Mouse (Mus musculus): Measurements from ENCODE around the gene Borcs8. TPM values are rescaled to one million over a fixed set of nuclear protein-coding genes. Genes with fewer than 3 reads are reported as not detected.

Gene Borcs8
- polyA plus RNA-seq, 1 experiment from 2014 or later: 49.1 TPM

DNA sequence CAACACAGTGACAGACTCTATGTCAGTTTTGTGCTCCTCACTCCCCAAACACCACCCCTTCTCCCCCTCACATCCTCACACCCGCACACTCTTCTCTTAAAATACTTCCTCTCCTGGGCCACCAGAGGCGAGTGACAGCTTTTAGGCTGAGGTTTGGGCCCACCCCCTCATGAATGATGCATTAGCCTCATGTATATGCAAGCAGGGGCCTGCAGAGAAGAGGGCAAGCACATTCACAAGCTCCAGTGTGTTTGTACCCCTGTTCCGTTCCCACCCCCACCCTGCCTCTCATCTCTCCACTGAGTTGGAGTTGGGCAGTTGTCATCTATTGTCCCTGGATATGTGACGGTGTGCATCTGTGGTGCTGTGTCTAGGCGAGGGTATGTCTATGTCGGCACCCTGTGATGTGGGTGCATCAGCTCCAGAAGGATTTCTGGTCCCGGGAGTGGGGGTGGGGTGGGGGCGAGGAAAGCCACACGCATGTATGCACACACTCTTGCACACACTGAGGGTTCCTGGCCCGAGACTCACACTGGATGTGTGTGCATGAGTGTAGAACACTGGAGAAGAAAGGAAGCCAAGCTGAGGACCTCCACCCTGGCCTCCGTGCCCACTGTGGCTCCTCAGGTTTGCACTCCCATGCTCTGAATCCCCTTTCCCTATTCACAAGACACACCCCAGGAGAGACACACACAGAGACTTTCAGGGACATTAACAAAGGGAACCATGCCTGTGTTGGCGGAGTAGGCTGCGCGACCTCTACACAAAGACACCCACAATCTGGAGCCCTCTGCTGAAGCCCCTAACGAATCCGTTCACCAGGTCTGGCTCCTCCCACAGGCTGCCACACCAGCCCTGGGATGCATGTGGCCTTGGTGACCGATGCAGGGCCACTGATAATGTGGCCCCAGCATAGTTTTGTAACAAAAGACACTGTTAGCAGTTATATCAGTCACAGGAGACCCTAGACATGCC, 20.3 kb upstream of the Borcs8 start:
- Histone ChIP-seq H3K4me2 (replicated peaks) (peak overlapping the region; percentile 64), H3K9me3 (no peaks in the 10 kb centered on the region), H3K27ac (peak overlapping the region; percentile 91), H3K4me1 (peaks cover 27% of the 10 kb centered on the region), H3K9ac (peak overlapping the region; percentile 81), H3K27me3 (replicated peaks) (peaks cover 39% of the 10 kb centered on the region), H3K4me3 (peak overlapping the region; percentile 66), H3K36me3 (peaks cover 29% of the 10 kb centered on the region)
- 4% methylated on average over 17 of the region's 17 CpGs for WGBS
- peak; percentile 89 for ATAC-seq (ENCODE audit: low FRiP score, low read depth)

DNA sequence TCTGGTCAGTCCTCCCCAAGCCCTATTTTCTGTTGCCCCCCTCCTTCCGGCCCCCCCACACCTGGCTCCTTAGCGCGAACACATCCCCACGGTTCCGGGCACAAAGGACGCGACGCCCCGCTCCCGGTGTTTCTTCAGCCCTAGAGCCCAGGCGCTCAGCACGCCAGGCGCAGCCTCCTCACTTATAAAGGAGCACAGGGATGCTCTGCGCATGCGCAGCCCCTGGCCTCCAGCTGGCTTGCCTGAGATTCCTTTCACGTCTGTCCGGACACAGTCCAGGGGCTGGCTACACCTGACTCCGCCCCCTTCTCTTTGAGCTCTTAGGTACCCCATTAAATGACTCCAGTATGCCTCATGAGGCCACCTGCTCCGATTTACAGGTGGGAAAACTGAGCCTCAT, 18.6 kb upstream of the Borcs8 start, which contains the start of gene Ncan:
Gene Ncan, minus strand, starts transcription at position 207 of the 400 bp plus-strand sequence.
- Histone ChIP-seq H3K9ac (peak within 1 kb of the TSS; percentile 81), H3K4me1 (peaks cover 27% of the 10 kb centered on the region), H3K27me3 (replicated peaks) (peaks cover 24% of the 10 kb centered on the region), H3K27ac (peak within 1 kb of the TSS; percentile 91), H3K4me3 (peak within 1 kb of the TSS; percentile 66), H3K36me3 (peaks cover 12% of the 10 kb centered on the region; the same call in 1 of the 2 replicates), H3K4me2 (replicated peaks) (peak within 1 kb of the TSS; percentile 64), H3K9me3 (no peaks in the 10 kb centered on the region)
- ATAC-seq (ENCODE audit: low FRiP score, low read depth): peak; percentile 48
- WGBS: 1% methylated on average over 19 of the region's 19 CpGs

DNA sequence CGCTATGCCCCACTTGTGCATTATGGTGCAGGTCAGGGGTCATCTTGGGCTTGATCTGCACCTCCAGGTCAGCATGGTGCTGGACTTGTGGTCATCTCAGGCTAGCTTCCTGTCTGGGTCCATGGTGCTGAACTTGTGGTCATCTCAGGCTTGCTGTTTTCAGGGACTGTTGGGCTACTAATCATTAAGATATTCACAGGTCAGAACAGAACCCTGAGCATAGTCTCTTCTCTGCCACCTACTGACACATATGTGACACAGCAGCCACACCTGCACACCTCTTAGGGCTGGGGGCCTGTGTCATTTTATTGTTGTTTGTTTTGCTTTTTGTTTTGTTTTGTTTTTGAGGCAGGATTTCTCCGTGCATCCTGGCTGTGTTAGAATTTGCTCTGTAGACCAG, 16.4 kb upstream of the Borcs8 start:
- Histone ChIP-seq H3K4me1 (peaks cover 12% of the 10 kb centered on the region), H3K27me3 (replicated peaks) (0 out of 2 replicates have a peak, but pooled peaks cover 6% of the 10 kb centered on the region), H3K9me3 (no peaks in the 10 kb centered on the region), H3K36me3 (no peaks in the 10 kb centered on the region), H3K4me2 (replicated peaks) (no peak overlapping the region), H3K27ac (no peak overlapping the region), H3K4me3 (no peak overlapping the region), H3K9ac (no peak overlapping the region)
- 52% methylated on average over 2 of the region's 2 CpGs for WGBS
- ATAC-seq (ENCODE audit: low FRiP score, low read depth): no peak

DNA sequence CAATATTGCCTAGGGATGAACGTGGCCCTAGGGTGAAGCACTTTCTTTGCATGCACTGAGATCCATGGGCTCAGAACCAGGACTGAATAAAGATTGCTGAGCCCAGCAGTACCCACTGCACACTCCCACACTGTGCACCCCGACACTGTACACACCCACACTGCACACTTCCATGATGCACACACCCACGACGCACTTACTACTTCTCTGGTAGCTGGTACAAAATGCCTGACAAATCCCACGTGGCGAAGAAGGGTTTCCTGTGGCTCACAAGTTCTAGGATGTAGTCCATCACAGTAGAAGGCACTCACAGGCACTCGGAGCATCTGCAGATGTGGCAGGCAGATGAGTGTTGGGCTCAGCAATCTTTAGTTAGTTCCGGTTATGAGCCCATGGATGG, 14.3 kb upstream of the Borcs8 start:
- Histone ChIP-seq H3K9me3 (no peaks in the 10 kb centered on the region), H3K4me3 (no peak overlapping the region), H3K4me2 (replicated peaks) (no peak overlapping the region), H3K27ac (no peak overlapping the region), H3K27me3 (replicated peaks) (0 out of 2 replicates have a peak, but pooled peaks cover 6% of the 10 kb centered on the region), H3K9ac (no peak overlapping the region), H3K4me1 (peaks cover 4% of the 10 kb centered on the region; the same call in 1 of the 2 replicates), H3K36me3 (no peaks in the 10 kb centered on the region)
- no peak for ATAC-seq (ENCODE audit: low FRiP score, low read depth)
- WGBS: 67% methylated on average over 8 of the region's 8 CpGs

DNA sequence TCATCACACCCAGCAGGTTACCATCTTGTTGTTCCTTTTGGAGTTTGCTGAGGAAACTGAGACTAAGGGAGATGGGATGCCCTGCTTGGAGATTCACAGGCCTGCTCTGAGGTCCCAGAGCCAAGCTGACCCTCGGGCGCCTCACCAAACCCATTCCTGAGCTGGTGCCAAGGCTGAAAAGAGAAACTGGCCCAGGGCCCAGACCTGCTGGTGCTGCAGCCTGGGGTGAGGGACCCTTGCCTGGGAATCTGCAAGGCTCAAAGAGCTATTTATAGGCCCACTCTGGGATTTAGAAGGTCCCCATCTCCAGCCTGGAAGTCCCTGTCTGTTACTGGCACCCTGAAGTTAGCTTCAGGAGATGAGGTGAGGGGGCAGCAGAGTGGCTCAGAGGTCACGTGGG, 10.9 kb upstream of the Borcs8 start:
- no peak overlapping the region for H3K4me3 ChIP-seq
- H3K36me3 ChIP-seq: peaks cover 10% of the 10 kb centered on the region
- no peak for ATAC-seq (ENCODE audit: low FRiP score, low read depth)
- H3K27me3 ChIP-seq (replicated peaks): 0 out of 2 replicates have a peak, but pooled peaks cover 6% of the 10 kb centered on the region
- no peak overlapping the region for H3K4me2 ChIP-seq (replicated peaks)
- no peaks in the 10 kb centered on the region for H3K9me3 ChIP-seq
- peaks cover 12% of the 10 kb centered on the region for H3K4me1 ChIP-seq
- no peak overlapping the region for H3K27ac ChIP-seq
- H3K9ac ChIP-seq: no peak overlapping the region
- 86% methylated on average over 3 of the region's 3 CpGs for WGBS

GRCm38 (mm10) chr8:70129309-70129952, 9.9 kb upstream of the Borcs8 start:
- H3K27ac ChIP-seq: no peak overlapping the region
- peaks cover 20% of the 10 kb centered on the region for H3K36me3 ChIP-seq
- H3K9ac ChIP-seq: no peak overlapping the region
- WGBS: 69% methylated on average over 9 of the region's 9 CpGs
- no peak overlapping the region for H3K4me3 ChIP-seq
- H3K9me3 ChIP-seq: no peaks in the 10 kb centered on the region
- H3K4me2 ChIP-seq (replicated peaks): no peak overlapping the region
- H3K4me1 ChIP-seq: peaks cover 12% of the 10 kb centered on the region
- H3K27me3 ChIP-seq (replicated peaks): no peaks in the 10 kb centered on the region
- no peak for ATAC-seq (ENCODE audit: low FRiP score, low read depth)

- ATAC-seq (ENCODE audit: low FRiP score, low read depth): no peak
- WGBS: 84% methylated on average over 3 of the region's 3 CpGs
- peaks cover 12% of the 10 kb centered on the region for H3K4me1 ChIP-seq
- H3K4me2 ChIP-seq (replicated peaks): no peak overlapping the region
- no peak overlapping the region for H3K27ac ChIP-seq
- no peaks in the 10 kb centered on the region for H3K27me3 ChIP-seq (replicated peaks)
- H3K36me3 ChIP-seq: peaks cover 26% of the 10 kb centered on the region
- H3K4me3 ChIP-seq: no peak overlapping the region
- no peak overlapping the region for H3K9ac ChIP-seq
- no peaks in the 10 kb centered on the region for H3K9me3 ChIP-seq
Measured at GRCm38 (mm10) chr8:70130066-70130465, 9.2 kb upstream of the Borcs8 start.

DNA sequence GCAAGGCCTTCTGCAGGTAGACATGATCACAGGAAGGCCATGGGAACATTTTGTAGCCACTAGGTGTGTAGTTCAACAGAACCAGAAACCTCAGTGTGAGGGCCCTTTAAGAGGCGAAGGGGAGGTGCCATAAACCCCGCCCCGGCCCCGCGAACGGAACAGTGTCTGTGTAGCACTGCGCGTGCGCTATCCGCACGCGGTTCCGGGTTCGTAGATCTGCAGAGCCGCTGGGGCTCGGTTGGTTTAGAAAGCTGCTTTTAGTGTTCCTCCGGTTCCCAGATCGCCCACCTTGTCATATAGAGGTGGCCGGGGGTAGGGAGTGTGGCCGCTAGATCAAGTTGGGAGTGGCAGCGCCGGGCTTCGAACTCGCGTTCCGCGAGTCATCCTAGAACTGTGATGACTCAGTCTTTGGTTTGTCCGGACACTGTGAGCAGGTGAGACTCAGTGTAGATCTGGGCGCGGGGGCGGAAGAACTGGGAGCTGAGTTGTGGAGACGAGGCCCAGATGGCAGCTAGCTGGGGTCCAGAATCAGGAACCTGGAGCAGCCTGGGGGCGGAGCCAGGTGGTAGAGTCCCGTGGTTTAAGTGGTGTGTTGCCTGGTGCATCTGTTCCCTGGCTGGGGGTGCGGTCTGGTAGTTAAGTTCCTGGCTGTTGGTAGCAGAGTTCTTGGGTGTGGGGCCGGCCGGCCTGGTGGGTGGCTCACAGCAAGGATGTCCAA, 8.0 kb upstream of the Borcs8 start, which contains the start of gene Nr2c2ap:
Gene Nr2c2ap, plus strand, starts transcription at position 168 of the 718 bp plus-strand sequence.
- Histone ChIP-seq H3K27ac (no peak within 1 kb of the TSS), H3K9ac (peak within 1 kb of the TSS; percentile 70), H3K4me1 (peaks cover 12% of the 10 kb centered on the region), H3K9me3 (no peaks in the 10 kb centered on the region), H3K36me3 (peaks cover 38% of the 10 kb centered on the region), H3K27me3 (replicated peaks) (no peaks in the 10 kb centered on the region), H3K4me3 (peak within 1 kb of the TSS; percentile 72), H3K4me2 (replicated peaks) (peak within 1 kb of the TSS; percentile 87)
- peak; percentile 84 for ATAC-seq (ENCODE audit: low FRiP score, low read depth)
- WGBS: 2% methylated on average over 37 of the region's 37 CpGs

- WGBS: 93% methylated on average over 5 of the region's 5 CpGs
- ATAC-seq (ENCODE audit: low FRiP score, low read depth): no peak
- Histone ChIP-seq H3K9ac (no peak overlapping the region), H3K4me1 (peaks cover 23% of the 10 kb centered on the region), H3K9me3 (no peaks in the 10 kb centered on the region), H3K4me3 (no peak overlapping the region), H3K27me3 (replicated peaks) (no peaks in the 10 kb centered on the region), H3K4me2 (replicated peaks) (no peak overlapping the region), H3K27ac (no peak overlapping the region), H3K36me3 (peaks cover 43% of the 10 kb centered on the region)
Measured at GRCm38 (mm10) chr8:70134086-70134485, 5.2 kb upstream of the Borcs8 start.

DNA sequence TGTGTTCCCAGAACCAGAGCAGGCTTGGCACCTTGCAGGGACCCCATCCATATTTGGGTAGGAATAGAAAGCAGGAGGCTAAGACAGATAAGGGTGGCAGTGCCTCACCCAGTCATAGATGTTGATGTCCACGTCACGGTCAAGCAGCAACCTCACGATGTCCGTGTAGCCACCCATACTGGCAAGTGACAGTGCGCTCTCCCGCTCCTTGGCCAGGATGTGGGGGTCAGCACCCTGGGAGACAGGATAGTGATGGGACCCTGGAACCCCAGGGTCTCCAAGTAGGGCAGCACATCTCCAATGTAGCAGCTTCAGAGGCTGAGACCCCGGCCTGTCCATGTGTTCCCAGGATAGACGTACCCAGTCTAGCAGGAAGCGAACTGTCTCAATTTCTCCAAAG, 4.4 kb upstream of the Borcs8 start:
- Histone ChIP-seq H3K27ac (no peak overlapping the region), H3K4me2 (replicated peaks) (no peak overlapping the region), H3K27me3 (replicated peaks) (no peaks in the 10 kb centered on the region), H3K36me3 (peaks cover 43% of the 10 kb centered on the region), H3K9ac (no peak overlapping the region), H3K4me3 (no peak overlapping the region), H3K9me3 (no peaks in the 10 kb centered on the region), H3K4me1 (peaks cover 23% of the 10 kb centered on the region)
- ATAC-seq (ENCODE audit: low FRiP score, low read depth): no peak
- 96% methylated on average over 9 of the region's 9 CpGs for WGBS

DNA sequence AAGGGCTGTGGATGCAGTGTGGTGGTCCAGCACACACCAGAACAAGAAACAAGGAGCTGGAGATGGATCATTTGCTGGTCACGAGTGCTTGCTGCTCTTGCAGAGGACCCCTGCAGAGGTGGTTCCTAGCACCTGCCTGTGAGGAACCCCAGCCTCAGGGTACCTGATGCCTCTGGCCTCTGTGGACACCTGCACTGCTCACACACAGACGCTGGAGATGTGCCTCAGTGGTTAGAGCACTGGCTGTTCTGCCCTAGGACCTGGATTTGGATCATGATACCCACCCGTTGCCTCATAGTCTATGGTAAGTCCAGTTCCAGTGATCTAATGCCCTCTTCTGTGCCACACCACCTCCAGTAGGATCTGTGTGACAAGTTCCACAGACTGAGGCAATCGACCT, 2.7 kb upstream of the Borcs8 start:
- no peak overlapping the region for H3K27ac ChIP-seq
- WGBS: 89% methylated on average over 4 of the region's 4 CpGs
- ATAC-seq (ENCODE audit: low FRiP score, low read depth): no peak

GRCm38 (mm10) chr8:70137890-70138289, 1.4 kb upstream of the Borcs8 start:
- no peak for ATAC-seq (ENCODE audit: low FRiP score, low read depth)
- no peak overlapping the region for H3K27ac ChIP-seq
- H3K4me1 ChIP-seq: peaks cover 23% of the 10 kb centered on the region
- 82% methylated on average over 4 of the region's 4 CpGs for WGBS
- H3K36me3 ChIP-seq: peaks cover 49% of the 10 kb centered on the region
- H3K27me3 ChIP-seq (replicated peaks): no peaks in the 10 kb centered on the region
- H3K4me2 ChIP-seq (replicated peaks): peak overlapping the region; percentile 84
- H3K9me3 ChIP-seq: no peaks in the 10 kb centered on the region
- no peak overlapping the region for H3K9ac ChIP-seq
- H3K4me3 ChIP-seq: no peak overlapping the region

More for the DNA sequence above, 2.7 kb upstream of the Borcs8 start:
- Histone ChIP-seq H3K9ac (no peak overlapping the region), H3K4me3 (no peak overlapping the region), H3K9me3 (no peaks in the 10 kb centered on the region), H3K4me2 (replicated peaks) (no peak overlapping the region), H3K27me3 (replicated peaks) (no peaks in the 10 kb centered on the region), H3K36me3 (peaks cover 43% of the 10 kb centered on the region), H3K4me1 (peaks cover 27% of the 10 kb centered on the region)
